Mouse (Mus musculus): ENCODE measurements around the gene Zfp62. TPM values are rescaled to one million over a fixed set of nuclear protein-coding genes. Genes with fewer than 3 reads are reported as not detected.
"Not testable (repeated sequence)": the region's sequence is repeated elsewhere in the genome, so short reads cannot be mapped to it uniquely, and the experiment has no call there.

Zfp62 gene
- total and polyA plus RNA-seq, 2 experiments from 2014 or later = 7.4 to 20.4 TPM

- Histone ChIP-seq H3K36me3 (replicated peaks; ENCODE audit: control insufficient read depth, insufficient read depth, low read length) (no peaks in the 10 kb centered on the region), H3K4me3 (ENCODE audit: low read depth, low read length) (no peak overlapping the region), H3K27me3 (ENCODE audit: control insufficient read depth, insufficient read depth, low read length) (no peaks in the 10 kb centered on the region), H3K27ac (ENCODE audit: low read depth) (no peak overlapping the region), H3K9ac (replicated peaks; ENCODE audit: low read depth, low read length) (no peak overlapping the region), H3K4me2 (ENCODE audit: low read depth, low read length) (no peak overlapping the region), H3K4me1 (ENCODE audit: control insufficient read depth, insufficient read depth) (no peaks in the 10 kb centered on the region), H3K9me3 (replicated peaks; ENCODE audit: control insufficient read depth, low read length) (no peaks in the 10 kb centered on the region)
- DNase-seq (ENCODE audit: low spot score) = no peak
- no peak for TF ChIP-seq EP300 (IDR thresholded peaks at IDR 0.05; ENCODE audit: low read depth)
- TF ChIP-seq CTCF (IDR thresholded peaks at IDR 0.05; ENCODE audit: low read depth) = no peak
- no peak for ATAC-seq (ENCODE audit: insufficient read depth, low read depth)
- 73% methylated on average over 8 of the region's 8 CpGs for WGBS
Observed at GRCm38 (mm10) chr11:49175345-49175744, 27.7 kb upstream of the Zfp62 start.

- H3K4me1 ChIP-seq (ENCODE audit: control insufficient read depth, insufficient read depth); H3K4me2 ChIP-seq (ENCODE audit: low read depth, low read length); DNase-seq (ENCODE audit: low spot score); ATAC-seq (ENCODE audit: insufficient read depth, low read depth); H3K4me3 ChIP-seq (ENCODE audit: low read depth, low read length); H3K9ac ChIP-seq (replicated peaks; ENCODE audit: low read depth, low read length); H3K9me3 ChIP-seq (replicated peaks; ENCODE audit: control insufficient read depth, low read length); H3K36me3 ChIP-seq (replicated peaks; ENCODE audit: control insufficient read depth, insufficient read depth, low read length); H3K27me3 ChIP-seq (ENCODE audit: control insufficient read depth, insufficient read depth, low read length); H3K27ac ChIP-seq (ENCODE audit: low read depth): not testable (repeated sequence)
- 62% methylated on average over 4 of the region's 4 CpGs for WGBS
Observed at GRCm38 (mm10) chr11:49176047-49176779, 26.9 kb upstream of the Zfp62 start.

- Histone ChIP-seq H3K36me3 (replicated peaks; ENCODE audit: control insufficient read depth, insufficient read depth, low read length) (no peaks in the 10 kb centered on the region), H3K9me3 (replicated peaks; ENCODE audit: control insufficient read depth, low read length) (no peaks in the 10 kb centered on the region), H3K4me1 (ENCODE audit: control insufficient read depth, insufficient read depth) (no peaks in the 10 kb centered on the region), H3K27me3 (ENCODE audit: control insufficient read depth, insufficient read depth, low read length) (no peaks in the 10 kb centered on the region), H3K27ac (ENCODE audit: low read depth) (peak overlapping the region; percentile 71), H3K4me3 (ENCODE audit: low read depth, low read length) (no peak overlapping the region), H3K9ac (replicated peaks; ENCODE audit: low read depth, low read length) (no peak overlapping the region), H3K4me2 (ENCODE audit: low read depth, low read length) (no peak overlapping the region)
- WGBS = 43% methylated on average over 1 of the region's 1 CpGs
- DNase-seq (ENCODE audit: low spot score) (peak; percentile 22), ATAC-seq (ENCODE audit: insufficient read depth, low read depth) (peak; percentile 69)
- TF ChIP-seq EP300 (IDR thresholded peaks at IDR 0.05; ENCODE audit: low read depth) = peak; percentile 79
- no peak for TF ChIP-seq CTCF (IDR thresholded peaks at IDR 0.05; ENCODE audit: low read depth)
Observed at GRCm38 (mm10) chr11:49183172-49183571, 19.9 kb upstream of the Zfp62 start.

- no peak overlapping the region; the same call in 1 of the 2 replicates for H3K9ac ChIP-seq (replicated peaks; ENCODE audit: low read depth, low read length)
- H3K4me1 ChIP-seq (ENCODE audit: control insufficient read depth, insufficient read depth) = no peaks in the 10 kb centered on the region
- peak overlapping the region; percentile 66 for H3K27ac ChIP-seq (ENCODE audit: low read depth)
- 67% methylated on average over 6 of the region's 6 CpGs for WGBS
- DNase-seq (ENCODE audit: low spot score) (no peak), ATAC-seq (ENCODE audit: insufficient read depth, low read depth) (no peak)
- H3K4me2 ChIP-seq (ENCODE audit: low read depth, low read length) = peak overlapping the region; percentile 39
- peak; percentile 36 for TF ChIP-seq CTCF (IDR thresholded peaks at IDR 0.05; ENCODE audit: low read depth)
- TF ChIP-seq EP300 (IDR thresholded peaks at IDR 0.05; ENCODE audit: low read depth) = no peak
- H3K27me3 ChIP-seq (ENCODE audit: control insufficient read depth, insufficient read depth, low read length) = no peaks in the 10 kb centered on the region
- peak overlapping the region; percentile 24 for H3K4me3 ChIP-seq (ENCODE audit: low read depth, low read length)
- no peaks in the 10 kb centered on the region for H3K9me3 ChIP-seq (replicated peaks; ENCODE audit: control insufficient read depth, low read length)
- no peaks in the 10 kb centered on the region for H3K36me3 ChIP-seq (replicated peaks; ENCODE audit: control insufficient read depth, insufficient read depth, low read length)
Observed at GRCm38 (mm10) chr11:49186452-49186851, 16.6 kb upstream of the Zfp62 start.

GRCm38 (mm10) chr11:49186955-49187488, 16.1 kb upstream of the Zfp62 start, which contains the start of gene Btnl9:
Btnl9 (minus strand) TSS chr11:49187159.
- Histone ChIP-seq H3K4me1 (ENCODE audit: control insufficient read depth, insufficient read depth) (no peaks in the 10 kb centered on the region), H3K27me3 (ENCODE audit: control insufficient read depth, insufficient read depth, low read length) (no peaks in the 10 kb centered on the region), H3K4me2 (ENCODE audit: low read depth, low read length) (peak within 1 kb of the TSS; percentile 39), H3K9me3 (replicated peaks; ENCODE audit: control insufficient read depth, low read length) (no peaks in the 10 kb centered on the region), H3K4me3 (ENCODE audit: low read depth, low read length) (peak within 1 kb of the TSS; percentile 24), H3K36me3 (replicated peaks; ENCODE audit: control insufficient read depth, insufficient read depth, low read length) (no peaks in the 10 kb centered on the region), H3K27ac (ENCODE audit: low read depth) (peak within 1 kb of the TSS; percentile 76), H3K9ac (replicated peaks; ENCODE audit: low read depth, low read length) (no peak within 1 kb of the TSS; the same call in 1 of the 2 replicates)
- TF ChIP-seq CTCF (IDR thresholded peaks at IDR 0.05; ENCODE audit: low read depth) (no peak), EP300 (IDR thresholded peaks at IDR 0.05; ENCODE audit: low read depth) (peak; percentile 20; the same call in 1 of the 2 replicates)
- peak; percentile 38 for ATAC-seq (ENCODE audit: insufficient read depth, low read depth)
- 55% methylated on average over 8 of the region's 8 CpGs for WGBS
- DNase-seq (ENCODE audit: low spot score) = no peak

All from heart, postnatal 0 days (tissue).